Mouse (Mus musculus) midbrain, embryonic 13.5 days (tissue): ENCODE measurements around the gene Atr. TPM values are rescaled to one million over a fixed set of nuclear protein-coding genes. Genes with fewer than 3 reads are reported as not detected.

Source experiments
- ATAC-seq: fragments of 200-750 bp; cut with Nextera tagmentation; 2 replicates; pipeline ENCODE4 v1.8.0; 2017; ENCODE audit warnings: mild to moderate bottlenecking, moderate TSS enrichment, moderate library complexity
- H3K27ac ChIP-seq: fragments of 300-500 bp; sonication (generic); 2 replicates; pipeline ENCODE4 v1.5.1; 2015; ENCODE audit warnings: inconsistent platforms, mild to moderate bottlenecking, moderate library complexity
- H3K27me3 ChIP-seq: fragments of 300-500 bp; sonication (generic); 2 replicates; pipeline ENCODE4 v1.6.1; 2015; ENCODE audit warnings: mild to moderate bottlenecking, inconsistent platforms
- H3K36me3 ChIP-seq: fragments of 300-500 bp; sonication (generic); 2 replicates; pipeline ENCODE4 v1.6.1; 2015; ENCODE audit warnings: mild to moderate bottlenecking, inconsistent platforms
- H3K4me1 ChIP-seq: fragments of 300-500 bp; sonication (generic); replicated peaks from 2 replicates; pipeline ENCODE4 v1.6.1; 2015; ENCODE audit warnings: inconsistent platforms
- H3K4me2 ChIP-seq: fragments of 300-500 bp; sonication (generic); replicated peaks from 2 replicates; pipeline ENCODE4 v1.6.1; 2015; ENCODE audit warnings: moderate library complexity, mild to moderate bottlenecking, inconsistent platforms
- H3K4me3 ChIP-seq: fragments of 300-500 bp; sonication (generic); replicated peaks from 2 replicates; pipeline ENCODE4 v1.5.1; 2015; ENCODE audit warnings: mild to moderate bottlenecking, inconsistent platforms
- H3K9ac ChIP-seq: fragments of 300-500 bp; sonication (generic); replicated peaks from 2 replicates; pipeline ENCODE4 v1.6.1; 2015; ENCODE audit warnings: mild to moderate bottlenecking, inconsistent platforms
- H3K9me3 ChIP-seq: fragments of 300-500 bp; sonication (generic); 2 replicates; pipeline ENCODE4 v1.6.1; 2016; ENCODE audit warnings: mild to moderate bottlenecking, inconsistent platforms
- WGBS: fragments of 180-500 bp; shearing (Covaris S2); methylation state at CpG from one replicate; pipeline ENCODE4 v1.1.7; 2015; 5-methylcytosine and 5-hydroxymethylcytosine counted together
- polyA plus RNA-seq: library from polyadenylated mRNA; unstranded; fragments of >200 nt; fragmentation: Nextera tagmentation; extraction: Ambion mirVana; gene quantifications from 2 replicates; pipeline ENCODE4 v1.2.1, GENCODE M21; 2015

Gene Atr
- polyA plus RNA-seq = 16.2 and 17.8 TPM in 2 replicates

- Histone ChIP-seq H3K4me3 (peak within 1 kb of the TSS; percentile 96), H3K27me3 (no peaks in the 10 kb centered on the region), H3K9ac (peak within 1 kb of the TSS; percentile 87), H3K27ac (peak within 1 kb of the TSS; percentile 69), H3K4me2 (peak within 1 kb of the TSS; percentile 95), H3K9me3 (no peaks in the 10 kb centered on the region), H3K36me3 (no peaks in the 10 kb centered on the region; the same call in 1 of the 2 replicates), H3K4me1 (peaks cover 7% of the 10 kb centered on the region)
- ATAC-seq = peak; percentile 95
- WGBS = under 1% methylated on average over 69 of the region's 69 CpGs
Measured at GRCm38 (mm10) chr9:95857414-95858026, at the start of gene Atr. TSS of gene Atr (plus strand) at chr9:95857597.

GRCm38 (mm10) chr9:95809596-95809995, 47.8 kb upstream of the Atr start:
- Histone ChIP-seq H3K27me3 (no peaks in the 10 kb centered on the region), H3K4me1 (peaks cover 5% of the 10 kb centered on the region; the same call in 1 of the 2 replicates), H3K4me2 (no peak overlapping the region), H3K27ac (no peak overlapping the region), H3K9ac (no peak overlapping the region), H3K4me3 (no peak overlapping the region), H3K36me3 (no peaks in the 10 kb centered on the region), H3K9me3 (no peaks in the 10 kb centered on the region)
- ATAC-seq = no peak
- WGBS = 75% methylated on average over 4 of the region's 4 CpGs

GRCm38 (mm10) chr9:95811817-95812216, 45.6 kb upstream of the Atr start:
- Histone ChIP-seq H3K36me3 (no peaks in the 10 kb centered on the region), H3K4me2 (no peak overlapping the region), H3K27me3 (no peaks in the 10 kb centered on the region), H3K4me3 (no peak overlapping the region), H3K4me1 (peaks cover 5% of the 10 kb centered on the region; the same call in 1 of the 2 replicates), H3K27ac (no peak overlapping the region), H3K9ac (no peak overlapping the region), H3K9me3 (no peaks in the 10 kb centered on the region)
- ATAC-seq = no peak
- WGBS = 98% methylated on average over 4 of the region's 4 CpGs

- peak overlapping the region; percentile 16; the same call in 1 of the 2 replicates for H3K9ac ChIP-seq
- peak overlapping the region; percentile 15 for H3K4me2 ChIP-seq
- H3K27me3 ChIP-seq = no peaks in the 10 kb centered on the region
- H3K9me3 ChIP-seq = no peaks in the 10 kb centered on the region
- H3K27ac ChIP-seq = peak overlapping the region; percentile 65
- peak; percentile 84 for ATAC-seq
- 20% methylated on average over 20 of the region's 20 CpGs for WGBS
- no peak overlapping the region for H3K4me3 ChIP-seq
- H3K4me1 ChIP-seq = peaks cover 5% of the 10 kb centered on the region; the same call in 1 of the 2 replicates
- no peaks in the 10 kb centered on the region for H3K36me3 ChIP-seq
Measured at GRCm38 (mm10) chr9:95813721-95814531, 43.5 kb upstream of the Atr start.

- Histone ChIP-seq H3K9me3 (no peaks in the 10 kb centered on the region), H3K27me3 (no peaks in the 10 kb centered on the region), H3K27ac (no peak overlapping the region), H3K4me2 (no peak overlapping the region), H3K9ac (no peak overlapping the region), H3K4me1 (peaks cover 5% of the 10 kb centered on the region; the same call in 1 of the 2 replicates), H3K36me3 (no peaks in the 10 kb centered on the region), H3K4me3 (no peak overlapping the region)
- 71% methylated on average over 11 of the region's 11 CpGs for WGBS
- no peak for ATAC-seq
Measured at GRCm38 (mm10) chr9:95815015-95815673, 42.3 kb upstream of the Atr start.

- H3K4me1 ChIP-seq = peaks cover 5% of the 10 kb centered on the region; the same call in 1 of the 2 replicates
- no peaks in the 10 kb centered on the region for H3K9me3 ChIP-seq
- no peak overlapping the region for H3K4me2 ChIP-seq
- H3K27ac ChIP-seq = no peak overlapping the region
- WGBS = 86% methylated on average over 4 of the region's 4 CpGs
- no peak overlapping the region for H3K9ac ChIP-seq
- no peak for ATAC-seq
- H3K4me3 ChIP-seq = no peak overlapping the region
- no peaks in the 10 kb centered on the region for H3K36me3 ChIP-seq
- no peaks in the 10 kb centered on the region for H3K27me3 ChIP-seq
Measured at GRCm38 (mm10) chr9:95815706-95816105, 41.7 kb upstream of the Atr start.

GRCm38 (mm10) chr9:95822531-95822930, 34.9 kb upstream of the Atr start:
- Histone ChIP-seq H3K27ac (no peak overlapping the region), H3K27me3 (no peaks in the 10 kb centered on the region)
- no peak for ATAC-seq

GRCm38 (mm10) chr9:95827565-95827964, 29.8 kb upstream of the Atr start:
- no peak overlapping the region for H3K27ac ChIP-seq
- no peak overlapping the region for H3K4me3 ChIP-seq
- no peak overlapping the region for H3K9ac ChIP-seq
- H3K9me3 ChIP-seq = no peaks in the 10 kb centered on the region
- H3K4me1 ChIP-seq = no peaks in the 10 kb centered on the region
- H3K36me3 ChIP-seq = no peaks in the 10 kb centered on the region
- H3K27me3 ChIP-seq = no peaks in the 10 kb centered on the region
- H3K4me2 ChIP-seq = no peak overlapping the region
- ATAC-seq = no peak
- 94% methylated on average over 5 of the region's 5 CpGs for WGBS

More at GRCm38 (mm10) chr9:95822531-95822930, 34.9 kb upstream of the Atr start:
- Histone ChIP-seq H3K36me3 (no peaks in the 10 kb centered on the region), H3K9ac (no peak overlapping the region), H3K4me3 (no peak overlapping the region), H3K4me1 (no peaks in the 10 kb centered on the region), H3K4me2 (no peak overlapping the region), H3K9me3 (no peaks in the 10 kb centered on the region)
- 77% methylated on average over 7 of the region's 7 CpGs for WGBS

- Histone ChIP-seq H3K4me2 (no peak overlapping the region), H3K27ac (no peak overlapping the region), H3K9ac (no peak overlapping the region), H3K9me3 (no peaks in the 10 kb centered on the region), H3K36me3 (no peaks in the 10 kb centered on the region), H3K4me1 (no peaks in the 10 kb centered on the region), H3K27me3 (no peaks in the 10 kb centered on the region), H3K4me3 (no peak overlapping the region)
- WGBS = 94% methylated on average over 3 of the region's 3 CpGs
- no peak for ATAC-seq
Measured at GRCm38 (mm10) chr9:95832758-95833157, 24.6 kb upstream of the Atr start.

GRCm38 (mm10) chr9:95834799-95835198, 22.6 kb upstream of the Atr start:
- Histone ChIP-seq H3K4me3 (no peak overlapping the region), H3K4me1 (no peaks in the 10 kb centered on the region), H3K4me2 (no peak overlapping the region), H3K36me3 (no peaks in the 10 kb centered on the region), H3K9ac (no peak overlapping the region), H3K27ac (no peak overlapping the region), H3K9me3 (no peaks in the 10 kb centered on the region), H3K27me3 (no peaks in the 10 kb centered on the region)
- no peak for ATAC-seq
- WGBS = 72% methylated on average over 3 of the region's 3 CpGs

- H3K4me2 ChIP-seq = no peak overlapping the region
- H3K27me3 ChIP-seq = no peaks in the 10 kb centered on the region
- no peak overlapping the region for H3K27ac ChIP-seq
- no peak overlapping the region for H3K4me3 ChIP-seq
- no peaks in the 10 kb centered on the region for H3K4me1 ChIP-seq
- 94% methylated on average over 10 of the region's 10 CpGs for WGBS
- H3K9ac ChIP-seq = no peak overlapping the region
- ATAC-seq = no peak
- no peaks in the 10 kb centered on the region for H3K36me3 ChIP-seq
- H3K9me3 ChIP-seq = no peaks in the 10 kb centered on the region
Measured at GRCm38 (mm10) chr9:95835741-95836140, 21.7 kb upstream of the Atr start.

GRCm38 (mm10) chr9:95839424-95839823, 18.0 kb upstream of the Atr start:
- peaks cover 16% of the 10 kb centered on the region for H3K27me3 ChIP-seq
- 92% methylated on average over 3 of the region's 3 CpGs for WGBS
- no peaks in the 10 kb centered on the region for H3K9me3 ChIP-seq
- no peaks in the 10 kb centered on the region for H3K36me3 ChIP-seq
- H3K27ac ChIP-seq = no peak overlapping the region
- H3K4me3 ChIP-seq = no peak overlapping the region
- no peaks in the 10 kb centered on the region for H3K4me1 ChIP-seq
- ATAC-seq = no peak
- H3K9ac ChIP-seq = no peak overlapping the region
- no peak overlapping the region for H3K4me2 ChIP-seq
